Mouse (Mus musculus): ENCODE data around the gene Grpel1.

The Grpel1 gene

DNA sequence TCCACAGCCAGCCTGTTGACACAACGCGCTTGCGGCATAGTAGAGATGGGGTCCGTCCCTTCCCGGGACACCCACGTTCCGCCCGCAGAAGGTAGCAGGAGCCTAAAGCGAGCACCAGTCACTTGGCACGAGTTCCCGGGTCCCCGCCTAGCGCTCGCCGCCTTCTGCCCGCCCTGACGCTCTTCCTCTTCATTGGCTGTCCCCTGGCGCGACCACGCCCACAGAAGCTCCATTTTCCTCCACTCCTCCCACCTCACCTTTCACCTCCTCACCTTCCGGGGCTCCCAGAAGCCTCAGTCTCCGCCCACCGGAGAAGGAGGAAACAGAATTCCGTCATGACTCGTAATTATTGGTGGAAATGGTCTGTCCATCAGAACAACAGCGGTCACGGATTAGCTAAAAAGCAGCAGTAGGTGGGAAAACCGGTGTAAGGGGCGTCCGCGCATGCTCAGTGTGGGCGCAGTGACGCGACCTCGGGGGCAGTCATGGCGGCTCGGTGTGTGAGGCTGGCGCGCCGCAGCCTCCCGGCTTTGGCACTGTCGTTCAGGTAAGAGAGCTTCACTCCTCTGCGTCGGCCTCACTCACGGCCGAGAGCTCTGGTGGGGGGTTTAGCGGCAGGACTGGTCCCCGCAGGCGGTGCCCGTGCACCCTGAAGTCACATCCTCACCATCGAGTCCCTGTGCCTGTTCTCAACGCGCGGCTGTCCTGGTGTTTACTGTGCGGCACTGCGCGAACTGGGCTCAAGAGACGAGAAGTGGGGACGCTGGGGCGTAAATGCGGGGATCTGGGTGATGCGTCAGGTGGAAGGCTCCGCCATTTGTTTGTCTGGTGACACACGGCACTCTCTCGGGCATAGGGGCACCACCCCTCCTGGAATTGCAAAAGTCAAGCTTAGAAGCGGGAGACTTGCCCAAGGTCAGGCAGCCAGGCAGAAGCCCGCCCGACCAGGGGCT, at the start of gene Grpel1:
Grpel1 (plus strand) TSS at position 290 of the 953 bp plus-strand sequence.
- DNase-seq (ENCODE audit: low spot score) = peak; percentile 99

- DNase-seq (ENCODE audit: low spot score) = no peak
Measured at GRCm38 (mm10) chr5:36419861-36420260, 44.9 kb upstream of the Grpel1 start.

DNA sequence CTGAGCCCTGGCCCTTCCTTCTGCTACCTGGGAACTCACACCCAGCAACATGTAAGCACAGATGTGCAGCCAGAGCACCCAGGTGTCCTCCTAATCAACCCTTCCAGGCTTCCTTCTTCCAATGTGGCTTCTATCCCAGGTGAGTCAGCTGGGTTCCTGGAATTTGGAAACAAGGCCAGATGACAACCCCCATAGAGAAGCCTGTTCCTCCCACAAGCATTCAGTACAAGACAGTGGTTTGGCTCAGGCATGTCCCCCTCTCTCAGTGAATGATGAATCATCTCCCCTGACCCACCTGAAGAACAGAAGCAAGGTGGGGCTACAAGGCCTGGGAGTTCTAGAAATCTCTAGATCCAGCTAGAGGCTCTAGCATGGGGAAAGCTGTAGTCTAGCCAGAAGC, 42.1 kb upstream of the Grpel1 start:
- no peak for DNase-seq (ENCODE audit: low spot score)

- no peak for DNase-seq (ENCODE audit: low spot score)
Measured at GRCm38 (mm10) chr5:36424676-36425075, 40.1 kb upstream of the Grpel1 start.

GRCm38 (mm10) chr5:36426404-36426803, 38.4 kb upstream of the Grpel1 start:
- DNase-seq (ENCODE audit: low spot score) = no peak

DNA sequence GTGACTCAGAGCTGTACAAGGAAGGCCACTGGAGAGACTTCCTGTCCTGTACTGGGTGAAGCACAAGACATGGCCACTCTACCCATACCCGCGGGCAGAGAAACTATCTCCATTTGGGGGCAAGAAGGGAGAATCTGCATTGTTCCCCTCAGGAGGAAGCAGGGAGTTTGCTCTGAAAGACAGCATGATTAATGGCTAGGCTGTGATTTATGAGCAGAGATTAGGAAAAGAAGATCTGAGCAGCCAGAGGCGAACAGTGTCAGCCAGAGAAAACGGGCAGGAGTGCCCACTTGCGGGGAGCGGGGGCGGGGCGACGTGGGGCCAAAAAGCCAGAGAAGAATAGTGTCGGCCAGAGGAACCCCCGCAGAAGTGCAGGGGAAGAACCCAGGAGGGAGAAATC, 37.0 kb upstream of the Grpel1 start:
- no peak for DNase-seq (ENCODE audit: low spot score)

DNA sequence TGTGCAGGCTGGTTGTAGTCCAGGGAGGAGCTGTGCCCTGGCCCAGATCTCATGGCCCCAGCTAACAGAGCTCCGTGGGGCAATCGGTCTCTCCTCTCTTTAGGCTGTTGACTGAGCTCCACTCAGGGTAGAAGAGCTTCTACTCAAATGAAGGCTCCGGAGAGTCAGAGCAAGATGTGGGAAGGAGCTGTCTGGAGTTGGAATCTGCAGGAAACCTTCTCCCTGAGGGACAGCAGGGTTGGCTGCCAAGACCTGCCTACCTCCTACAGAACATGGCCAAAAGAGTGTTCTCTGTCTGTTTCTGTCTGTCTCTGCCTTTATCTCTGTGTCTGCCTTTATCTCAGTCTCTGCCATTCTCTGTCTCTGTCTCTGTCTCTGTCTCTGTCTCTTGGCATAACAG, 35.2 kb upstream of the Grpel1 start:
- no peak for DNase-seq (ENCODE audit: low spot score)

DNA sequence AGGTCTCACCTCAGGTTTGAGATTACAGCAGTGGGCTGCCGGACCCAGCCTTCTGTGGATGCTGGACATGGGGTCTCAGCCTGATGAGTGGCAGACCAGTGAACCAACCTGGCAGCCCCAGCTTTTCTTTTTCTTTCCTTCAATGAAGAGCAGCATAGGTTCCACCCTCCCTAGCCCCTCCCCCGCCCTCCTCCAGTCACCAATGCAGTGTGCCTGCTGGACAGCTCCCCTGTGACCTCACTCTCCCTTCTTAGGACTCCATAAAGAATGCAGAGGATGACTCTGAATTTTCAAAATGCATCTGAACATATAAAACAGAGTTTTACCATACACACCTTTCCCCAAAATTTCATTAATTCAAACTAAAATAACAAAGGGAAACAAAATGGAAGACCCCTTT, 33.1 kb upstream of the Grpel1 start:
- no peak for DNase-seq (ENCODE audit: low spot score)

- DNase-seq (ENCODE audit: low spot score) = no peak
Measured at GRCm38 (mm10) chr5:36434398-36434967, 30.3 kb upstream of the Grpel1 start.

DNA sequence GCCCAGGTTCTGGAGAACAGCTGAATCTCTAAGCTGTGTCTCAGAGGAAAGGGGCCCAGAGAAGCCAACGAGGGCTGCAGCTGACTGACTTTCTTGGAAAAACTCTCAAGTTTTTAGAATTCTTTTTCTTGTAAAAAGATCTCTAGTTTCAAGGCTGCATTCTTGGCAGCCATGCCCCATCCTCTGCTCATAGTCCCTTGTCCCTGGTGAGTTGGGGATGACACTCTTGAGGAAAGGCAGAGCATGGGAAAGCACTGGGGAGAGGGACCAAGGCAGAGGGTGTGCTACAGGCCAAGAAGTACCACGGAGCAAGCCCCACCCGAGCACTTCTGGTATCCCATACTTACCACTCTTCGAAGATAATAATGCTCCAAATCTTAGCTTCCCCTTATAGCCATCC, 27.9 kb upstream of the Grpel1 start:
- DNase-seq (ENCODE audit: low spot score) = no peak

DNA sequence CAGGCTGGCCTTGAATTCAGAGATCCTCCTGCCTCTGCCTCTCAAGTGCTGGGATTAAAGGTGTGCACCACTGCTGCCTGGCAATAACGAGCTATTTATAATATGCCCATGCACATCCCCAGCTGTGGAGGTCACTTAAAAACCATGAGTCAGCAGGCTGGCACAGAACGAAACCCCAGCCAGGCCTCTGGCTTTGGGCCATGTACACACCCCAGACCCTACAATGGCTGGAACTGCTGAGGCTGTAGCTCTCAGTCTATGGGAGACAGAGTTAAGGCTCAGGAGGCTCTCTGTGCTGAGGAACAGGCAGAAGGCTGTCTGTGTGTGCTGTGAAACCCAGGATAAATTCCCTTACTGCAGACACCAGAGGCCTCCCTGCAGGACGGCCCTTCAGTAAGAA, 24.1 kb upstream of the Grpel1 start:
- no peak for DNase-seq (ENCODE audit: low spot score)

GRCm38 (mm10) chr5:36444611-36445010, 20.2 kb upstream of the Grpel1 start:
- DNase-seq (ENCODE audit: low spot score) = no peak

GRCm38 (mm10) chr5:36445028-36445427, 19.8 kb upstream of the Grpel1 start:
- no peak for DNase-seq (ENCODE audit: low spot score)

DNA sequence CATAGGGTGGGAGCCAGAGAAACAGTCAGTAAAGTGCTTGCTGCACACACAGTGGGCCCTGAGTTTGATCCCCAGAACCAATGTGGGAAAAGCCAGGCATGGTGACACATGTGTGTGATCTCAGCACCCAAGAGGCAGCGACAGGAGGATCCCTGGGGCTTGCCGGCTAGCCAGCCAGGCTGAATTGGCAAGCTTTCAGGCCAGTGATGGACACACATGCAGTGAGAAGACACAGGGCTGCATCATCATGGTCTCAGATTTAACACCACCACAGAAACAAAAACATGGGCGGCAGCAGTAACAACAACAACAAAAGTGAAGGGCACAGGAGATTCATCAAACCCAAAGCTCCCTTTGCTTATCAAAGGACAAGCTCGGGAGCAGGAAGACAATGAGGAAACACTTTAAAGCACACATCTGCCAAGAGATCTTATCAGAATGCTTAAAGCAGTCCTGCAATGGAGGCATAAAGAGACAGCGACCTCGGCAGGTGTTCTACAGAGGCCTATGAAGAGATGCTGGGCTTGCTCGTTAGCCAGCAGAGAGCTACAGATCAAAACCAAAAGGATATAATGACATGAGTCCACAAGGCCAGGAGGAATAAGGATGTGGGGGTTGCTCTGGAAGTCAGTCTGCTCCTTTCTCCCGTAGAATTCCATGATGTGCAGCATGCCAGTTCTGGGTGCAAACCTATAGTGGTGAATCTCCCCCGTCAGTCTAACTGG, 18.5 kb upstream of the Grpel1 start:
- DNase-seq (ENCODE audit: low spot score) = no peak

DNA sequence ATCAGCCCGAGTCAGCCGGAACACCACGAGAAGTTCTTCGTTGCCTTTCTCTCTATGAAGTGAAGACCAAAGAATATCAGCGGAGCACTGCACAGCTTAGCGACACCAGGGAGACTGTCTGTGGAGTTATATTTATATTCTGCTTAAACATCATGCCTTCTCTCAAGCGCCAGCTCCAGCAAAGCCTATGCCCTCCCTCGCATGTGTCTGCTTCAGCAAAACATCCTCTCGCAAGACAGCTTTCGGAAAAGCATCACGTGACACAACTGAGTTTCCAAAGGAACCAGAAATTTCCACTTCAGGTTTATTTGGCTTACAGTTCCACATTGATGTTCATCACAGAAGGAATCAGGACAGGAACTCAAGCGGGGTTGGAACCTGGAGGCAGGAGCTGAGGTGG, 16.9 kb upstream of the Grpel1 start:
- DNase-seq (ENCODE audit: low spot score) = no peak

GRCm38 (mm10) chr5:36449710-36450358, 15.0 kb upstream of the Grpel1 start:
- DNase-seq (ENCODE audit: low spot score) = no peak

GRCm38 (mm10) chr5:36451119-36451518, 13.7 kb upstream of the Grpel1 start:
- no peak for DNase-seq (ENCODE audit: low spot score)

GRCm38 (mm10) chr5:36451872-36452389, 12.9 kb upstream of the Grpel1 start:
- DNase-seq (ENCODE audit: low spot score) = no peak

GRCm38 (mm10) chr5:36452821-36453220, 12.0 kb upstream of the Grpel1 start:
- DNase-seq (ENCODE audit: low spot score) = no peak

GRCm38 (mm10) chr5:36457706-36458105, 7.1 kb upstream of the Grpel1 start:
- DNase-seq (ENCODE audit: low spot score) = no peak

- DNase-seq (ENCODE audit: low spot score) = peak; percentile 69
Measured at GRCm38 (mm10) chr5:36458926-36459325, 5.9 kb upstream of the Grpel1 start.

DNA sequence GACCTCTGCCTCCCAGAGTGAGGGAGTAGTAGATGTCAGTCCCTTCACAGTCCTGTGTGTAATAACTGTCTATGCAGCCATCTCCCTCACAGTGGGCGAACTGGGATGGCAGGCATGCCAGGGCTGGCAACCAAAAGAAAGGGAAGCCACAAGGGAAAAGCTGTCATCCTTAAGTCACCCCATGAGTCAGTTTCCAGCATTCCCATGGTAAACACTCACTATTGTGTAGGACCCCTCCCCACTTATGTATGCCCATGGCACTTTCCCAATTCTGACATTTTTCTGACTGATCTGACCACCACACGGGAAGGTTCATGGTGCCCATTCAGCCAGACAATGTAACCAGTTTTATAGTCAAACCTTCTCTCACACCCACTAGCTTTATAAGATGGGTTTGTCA, 4.1 kb upstream of the Grpel1 start:
- no peak for DNase-seq (ENCODE audit: low spot score)

Measured in T-cell, adult 2 months (primary cell).